Mouse (Mus musculus) liver, embryonic 14.5 days (tissue): ENCODE measurements around the gene Kif26b.

Experiments used
- CTCF ChIP-seq: IDR thresholded peaks from 2 replicates; pipeline ENCODE4 v1.5.1; 2016; ENCODE audit warnings: antibody characterized with exemption, low read depth, control low read depth
- EP300 ChIP-seq: IDR thresholded peaks from 2 replicates; pipeline ENCODE4 v1.6.1; 2016; ENCODE audit warnings: antibody characterized with exemption, low read depth

DNA sequence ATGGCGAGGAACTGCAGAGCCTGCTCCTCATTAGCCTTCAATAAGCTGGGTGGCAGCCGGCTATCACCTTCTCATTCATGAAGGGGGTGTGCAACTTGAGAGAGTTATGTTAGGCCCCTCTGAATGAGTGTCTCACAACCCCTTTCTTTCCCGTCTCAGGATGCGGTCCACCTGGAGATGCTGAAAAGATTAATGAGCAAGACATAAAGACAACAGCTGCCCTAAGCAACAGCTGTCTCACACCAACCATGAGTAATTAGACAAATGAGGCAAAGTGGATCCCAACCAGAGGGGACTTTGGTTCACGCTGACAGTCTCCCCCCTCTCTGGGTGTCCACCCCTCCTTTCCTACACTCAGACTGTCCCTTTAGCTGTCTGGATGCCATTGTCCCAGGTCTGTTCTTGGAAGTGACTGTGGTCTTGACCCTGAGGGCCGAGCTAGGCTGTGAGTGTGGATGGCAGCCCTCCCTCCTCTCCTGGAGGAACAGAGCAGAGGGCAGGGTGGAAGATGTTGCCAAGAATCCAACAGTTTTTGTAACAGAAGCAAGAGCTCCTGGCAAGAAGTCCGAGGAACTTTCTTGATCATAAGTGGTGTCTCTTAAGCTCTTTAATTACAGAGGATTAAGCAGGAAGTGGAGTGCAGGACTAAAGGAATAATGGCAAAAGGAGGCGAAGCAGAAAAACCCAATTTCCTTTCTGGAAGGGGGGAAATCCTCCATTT lies 331.9 kb downstream of the Kif26b start:
- no peak for TF ChIP-seq EP300
- TF ChIP-seq CTCF, result no peak
